Mouse (Mus musculus): ENCODE measurements around the gene Crhr2. TPM values are rescaled to one million over a fixed set of nuclear protein-coding genes. Genes with fewer than 3 reads are reported as not detected.

Crhr2 gene
- polyA plus RNA-seq, 1 experiment from 2014 or later, result 1.2 TPM

DNA sequence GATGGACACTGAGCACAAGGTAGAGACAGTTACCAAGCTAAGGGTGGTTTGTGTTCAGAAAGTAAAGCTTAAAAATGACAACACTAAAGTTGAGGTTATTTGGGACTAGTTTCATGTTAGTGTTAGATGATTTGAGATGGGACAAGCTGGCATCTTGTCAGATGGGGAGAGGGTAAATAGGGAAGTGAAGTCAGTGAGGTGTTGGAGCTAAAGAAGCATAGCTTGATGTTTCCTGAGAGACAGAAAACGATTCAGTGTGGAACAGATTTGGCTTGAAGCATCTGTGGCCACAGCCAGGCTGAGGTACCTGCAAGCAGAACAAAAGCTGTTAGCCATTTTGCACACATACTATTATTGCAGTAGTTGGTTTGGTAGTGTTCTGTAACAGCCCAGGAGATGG lies 87.5 kb downstream of the Crhr2 start:
- no peak overlapping the region for H3K4me2 ChIP-seq (ENCODE audit: low read length)
- DNase-seq (no peak), ATAC-seq (ENCODE audit: low FRiP score, low TSS enrichment) (no peak)
- 69% methylated on average over 1 of the region's 1 CpGs for WGBS
- no peak overlapping the region for H3K4me3 ChIP-seq (replicated peaks; ENCODE audit: low read depth, low read length)
- no peaks in the 10 kb centered on the region for H3K9me3 ChIP-seq (ENCODE audit: control insufficient read depth, low read length)
- no peaks in the 10 kb centered on the region for H3K27me3 ChIP-seq (ENCODE audit: control insufficient read depth, insufficient read depth, low read length)
- peaks cover 28% of the 10 kb centered on the region for H3K36me3 ChIP-seq (ENCODE audit: control insufficient read depth, insufficient read depth, low read length)
- H3K27ac ChIP-seq (replicated peaks; ENCODE audit: low read depth, low read length), result no peak overlapping the region
- 0 out of 2 replicates have a peak, but pooled peaks cover 6% of the 10 kb centered on the region for H3K4me1 ChIP-seq (ENCODE audit: control insufficient read depth, insufficient read depth, low read length)
- no peak overlapping the region for H3K9ac ChIP-seq (replicated peaks; ENCODE audit: low read length)

DNA sequence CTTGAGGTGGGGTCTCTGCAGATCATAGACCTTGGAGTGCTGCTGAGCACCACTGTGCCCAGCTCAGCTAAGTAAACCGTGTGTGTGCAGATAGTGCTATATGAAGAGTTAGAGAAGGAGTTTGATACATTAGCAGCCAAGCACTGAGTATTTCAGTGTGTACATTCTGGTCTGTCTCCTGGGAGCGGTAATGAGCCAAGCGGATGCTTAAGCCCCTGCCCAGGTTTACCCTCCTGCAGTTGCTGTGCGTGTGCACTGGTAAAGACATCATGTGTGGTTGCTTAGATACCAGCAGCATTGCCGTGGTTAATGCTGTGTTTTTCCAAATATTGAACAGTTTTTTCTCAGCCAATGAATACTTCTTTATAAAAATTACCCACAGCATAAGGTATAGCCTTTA lies 88.3 kb downstream of the Crhr2 start:
- no peaks in the 10 kb centered on the region for H3K9me3 ChIP-seq (ENCODE audit: control insufficient read depth, low read length)
- peaks cover 8% of the 10 kb centered on the region for H3K4me1 ChIP-seq (ENCODE audit: control insufficient read depth, insufficient read depth, low read length)
- no peak overlapping the region for H3K4me2 ChIP-seq (ENCODE audit: low read length)
- DNase-seq (peak; percentile 13), ATAC-seq (ENCODE audit: low FRiP score, low TSS enrichment) (no peak)
- H3K27ac ChIP-seq (replicated peaks; ENCODE audit: low read depth, low read length), result no peak overlapping the region
- WGBS, result 64% methylated on average over 5 of the region's 5 CpGs
- no peak overlapping the region for H3K9ac ChIP-seq (replicated peaks; ENCODE audit: low read length)
- peaks cover 21% of the 10 kb centered on the region for H3K36me3 ChIP-seq (ENCODE audit: control insufficient read depth, insufficient read depth, low read length)
- H3K27me3 ChIP-seq (ENCODE audit: control insufficient read depth, insufficient read depth, low read length), result no peaks in the 10 kb centered on the region
- H3K4me3 ChIP-seq (replicated peaks; ENCODE audit: low read depth, low read length), result no peak overlapping the region

DNA sequence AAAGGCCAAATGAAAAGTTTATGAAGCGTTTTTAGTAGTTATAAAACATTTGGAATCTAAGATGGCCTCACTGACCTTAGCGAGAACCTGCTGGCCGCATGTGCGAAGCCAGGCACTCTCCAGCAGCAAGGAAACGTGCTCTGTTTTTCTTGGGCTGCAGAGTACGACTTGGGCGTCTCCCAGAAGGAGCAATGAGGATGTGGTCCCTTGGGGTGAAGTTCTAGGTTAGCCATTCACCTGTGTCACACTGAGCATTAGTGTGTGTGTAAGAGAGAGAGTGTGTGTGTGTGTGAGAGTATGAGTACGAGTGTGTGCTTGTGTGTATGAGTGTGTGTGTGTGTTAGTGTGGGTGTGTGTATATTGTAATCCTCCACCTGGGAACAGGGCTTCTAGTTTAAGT lies 89.6 kb downstream of the Crhr2 start:
- ATAC-seq (ENCODE audit: low FRiP score, low TSS enrichment) (no peak), DNase-seq (no peak)
- no peaks in the 10 kb centered on the region for H3K27me3 ChIP-seq (ENCODE audit: control insufficient read depth, insufficient read depth, low read length)
- H3K9ac ChIP-seq (replicated peaks; ENCODE audit: low read length), result no peak overlapping the region
- H3K4me3 ChIP-seq (replicated peaks; ENCODE audit: low read depth, low read length), result no peak overlapping the region
- peaks cover 14% of the 10 kb centered on the region for H3K36me3 ChIP-seq (ENCODE audit: control insufficient read depth, insufficient read depth, low read length)
- H3K4me2 ChIP-seq (ENCODE audit: low read length), result no peak overlapping the region
- no peak overlapping the region for H3K27ac ChIP-seq (replicated peaks; ENCODE audit: low read depth, low read length)
- 88% methylated on average over 8 of the region's 8 CpGs for WGBS
- H3K4me1 ChIP-seq (ENCODE audit: control insufficient read depth, insufficient read depth, low read length), result peaks cover 15% of the 10 kb centered on the region
- H3K9me3 ChIP-seq (ENCODE audit: control insufficient read depth, low read length), result no peaks in the 10 kb centered on the region

Other genes with a start within 250 kb of the Crhr2 start
- gene Nod1, start 160.4 kb downstream of the Crhr2 start, polyA plus RNA-seq (2014; fragmentation: Nextera tagmentation; extraction: Ambion mirVana), result 1.3 and 2.2 TPM in 2 replicates
- 9.9 and 12.9 TPM in 2 replicates for gene Ggct, start 140.1 kb downstream of the Crhr2 start, polyA plus RNA-seq (2014; fragmentation: Nextera tagmentation; extraction: Ambion mirVana)
- gene Gars, start 95.0 kb downstream of the Crhr2 start, polyA plus RNA-seq (2014; fragmentation: Nextera tagmentation; extraction: Ambion mirVana), result 175 and 221 TPM in 2 replicates
- not detected in 2 replicates for gene Inmt, start 42.0 kb upstream of the Crhr2 start, polyA plus RNA-seq (2014; fragmentation: Nextera tagmentation; extraction: Ambion mirVana)
- gene Mindy4, start 70.4 kb upstream of the Crhr2 start, polyA plus RNA-seq (2014; fragmentation: Nextera tagmentation; extraction: Ambion mirVana), result 9.8 and 14.6 TPM in 2 replicates
- 0.22 and 1.3 TPM in 2 replicates for gene Aqp1, start 203.4 kb upstream of the Crhr2 start, polyA plus RNA-seq (2014; fragmentation: Nextera tagmentation; extraction: Ambion mirVana)
- gene Ghrhr, start 243.3 kb upstream of the Crhr2 start, polyA plus RNA-seq (2014; fragmentation: Nextera tagmentation; extraction: Ambion mirVana), result not detected in 2 replicates

All from midbrain, embryonic 14.5 days (tissue).